Mouse (Mus musculus) embryonic facial prominence, embryonic 13.5 days (tissue): ENCODE results near the gene Edaradd. TPM values are rescaled to one million over a fixed set of nuclear protein-coding genes. Genes with fewer than 3 reads are reported as not detected.
A peak's percentile ranks its signal among the peaks of the same experiment; 100 is the strongest.

Source experiments
- ATAC-seq: fragments of 200-750 bp; cut with Nextera tagmentation; 2 replicates; pipeline ENCODE4 v1.8.0; 2017; ENCODE audit warnings: low read depth; ENCODE audit not compliant: insufficient number of reproducible peaks, insufficient read depth, low FRiP score, low TSS enrichment
- H3K27ac ChIP-seq: fragments of 300-500 bp; sonication (generic); 2 replicates; pipeline ENCODE4 v1.5.1; 2015; ENCODE audit warnings: moderate library complexity, mild to moderate bottlenecking, inconsistent platforms
- H3K27me3 ChIP-seq: fragments of 300-500 bp; sonication (generic); 2 replicates; pipeline ENCODE4 v1.6.1; 2015; ENCODE audit warnings: mild to moderate bottlenecking, inconsistent platforms
- H3K36me3 ChIP-seq: fragments of 300-500 bp; sonication (generic); 2 replicates; pipeline ENCODE4 v1.6.1; 2015; ENCODE audit warnings: mild to moderate bottlenecking, inconsistent platforms
- H3K4me1 ChIP-seq: fragments of 300-500 bp; sonication (generic); 2 replicates; pipeline ENCODE4 v1.6.1; 2015; ENCODE audit warnings: inconsistent platforms
- H3K4me2 ChIP-seq: fragments of 300-500 bp; sonication (generic); 2 replicates; pipeline ENCODE4 v1.6.1; 2015; ENCODE audit warnings: moderate library complexity, mild to moderate bottlenecking, inconsistent platforms
- H3K4me3 ChIP-seq: fragments of 300-500 bp; sonication (generic); 2 replicates; pipeline ENCODE4 v1.5.1; 2015; ENCODE audit warnings: mild to moderate bottlenecking, inconsistent platforms
- H3K9ac ChIP-seq: fragments of 300-500 bp; sonication (generic); 2 replicates; pipeline ENCODE4 v1.6.1; 2015; ENCODE audit warnings: mild to moderate bottlenecking, inconsistent platforms
- H3K9me3 ChIP-seq: fragments of 300-500 bp; sonication (generic); 2 replicates; pipeline ENCODE4 v1.6.1; 2016; ENCODE audit warnings: inconsistent platforms
- WGBS: fragments of 180-500 bp; shearing (Covaris S2); methylation state at CpG from one replicate; pipeline ENCODE4 v1.1.7; 2015; ENCODE audit warnings: mixed read lengths; 5-methylcytosine and 5-hydroxymethylcytosine counted together
- polyA plus RNA-seq: library from polyadenylated mRNA; unstranded; fragments of >200 nt; fragmentation: Nextera tagmentation; extraction: Ambion mirVana; gene quantifications from 2 replicates; pipeline ENCODE4 v1.2.1, GENCODE M21; 2015

The Edaradd gene
- 5.2 and 5.8 TPM in 2 replicates for polyA plus RNA-seq

DNA sequence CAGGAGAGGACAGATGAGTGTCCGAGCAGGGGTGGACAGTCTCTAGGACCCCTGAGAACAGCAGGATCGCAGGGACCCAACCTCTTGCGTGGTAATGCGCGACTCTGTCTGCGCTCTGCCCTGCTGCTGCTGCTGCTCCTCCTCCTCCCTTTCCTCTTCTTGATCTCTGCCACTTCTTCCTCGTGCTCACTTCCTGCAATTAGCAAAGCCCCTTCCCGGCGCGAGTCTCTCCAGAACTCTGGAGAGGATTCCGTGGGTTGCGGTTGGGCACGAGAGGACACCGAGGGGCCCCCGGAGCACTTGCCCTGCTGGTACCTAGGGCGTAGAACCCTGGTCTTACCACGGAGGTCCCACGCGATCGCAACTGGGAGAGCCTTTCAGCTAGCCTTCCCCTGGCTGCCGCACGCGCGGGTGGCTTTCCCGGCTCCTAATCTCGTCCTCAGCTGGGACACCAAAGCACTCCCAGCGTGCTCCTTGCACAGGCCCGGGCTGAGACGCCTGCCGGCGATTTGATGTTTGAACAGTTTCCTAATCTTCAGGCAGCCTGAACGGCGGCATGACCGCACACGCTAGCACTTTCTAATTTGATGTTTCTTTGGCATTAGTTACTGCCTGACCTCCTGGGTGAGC, at the start of gene Edaradd:
TSS of gene Edaradd (minus strand) at position 484 of the 630 bp plus-strand sequence.
- Histone ChIP-seq H3K27ac (peak within 1 kb of the TSS; percentile 74), H3K9me3 (no peaks in the 10 kb centered on the region), H3K9ac (peak within 1 kb of the TSS; percentile 75), H3K27me3 (peaks cover 8% of the 10 kb centered on the region; the same call in 1 of the 2 replicates), H3K4me3 (peak within 1 kb of the TSS; percentile 60), H3K4me1 (no peaks in the 10 kb centered on the region), H3K36me3 (no peaks in the 10 kb centered on the region), H3K4me2 (peak within 1 kb of the TSS; percentile 93)
- WGBS = under 1% methylated on average over 35 of the region's 35 CpGs
- peak; percentile 52 for ATAC-seq

DNA sequence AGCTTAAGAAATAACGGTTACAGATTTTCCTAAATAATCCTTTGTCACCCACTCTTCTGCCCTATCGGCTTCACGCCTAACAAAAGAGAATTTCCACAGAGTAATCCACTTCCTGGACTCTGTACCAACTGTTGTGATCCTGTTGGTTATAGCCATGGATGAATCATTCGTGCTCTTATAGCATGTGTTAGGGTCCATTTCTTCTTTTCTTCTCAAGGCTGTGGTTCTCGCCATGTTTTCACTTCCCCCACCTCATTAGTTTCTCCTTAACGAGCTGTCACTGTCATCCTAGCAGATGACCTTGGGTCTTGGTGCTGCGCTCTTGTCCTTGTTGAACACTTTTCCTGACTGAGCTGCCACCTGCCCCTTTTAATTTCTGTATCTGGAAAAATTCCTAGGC, 49.5 kb upstream of the Edaradd start:
- Histone ChIP-seq H3K27ac (no peak overlapping the region), H3K9me3 (no peaks in the 10 kb centered on the region), H3K36me3 (no peaks in the 10 kb centered on the region), H3K4me2 (no peak overlapping the region), H3K9ac (no peak overlapping the region), H3K4me1 (peaks cover 8% of the 10 kb centered on the region), H3K27me3 (peaks cover 6% of the 10 kb centered on the region), H3K4me3 (no peak overlapping the region)
- 85% methylated on average over 7 of the region's 7 CpGs for WGBS
- no peak for ATAC-seq

DNA sequence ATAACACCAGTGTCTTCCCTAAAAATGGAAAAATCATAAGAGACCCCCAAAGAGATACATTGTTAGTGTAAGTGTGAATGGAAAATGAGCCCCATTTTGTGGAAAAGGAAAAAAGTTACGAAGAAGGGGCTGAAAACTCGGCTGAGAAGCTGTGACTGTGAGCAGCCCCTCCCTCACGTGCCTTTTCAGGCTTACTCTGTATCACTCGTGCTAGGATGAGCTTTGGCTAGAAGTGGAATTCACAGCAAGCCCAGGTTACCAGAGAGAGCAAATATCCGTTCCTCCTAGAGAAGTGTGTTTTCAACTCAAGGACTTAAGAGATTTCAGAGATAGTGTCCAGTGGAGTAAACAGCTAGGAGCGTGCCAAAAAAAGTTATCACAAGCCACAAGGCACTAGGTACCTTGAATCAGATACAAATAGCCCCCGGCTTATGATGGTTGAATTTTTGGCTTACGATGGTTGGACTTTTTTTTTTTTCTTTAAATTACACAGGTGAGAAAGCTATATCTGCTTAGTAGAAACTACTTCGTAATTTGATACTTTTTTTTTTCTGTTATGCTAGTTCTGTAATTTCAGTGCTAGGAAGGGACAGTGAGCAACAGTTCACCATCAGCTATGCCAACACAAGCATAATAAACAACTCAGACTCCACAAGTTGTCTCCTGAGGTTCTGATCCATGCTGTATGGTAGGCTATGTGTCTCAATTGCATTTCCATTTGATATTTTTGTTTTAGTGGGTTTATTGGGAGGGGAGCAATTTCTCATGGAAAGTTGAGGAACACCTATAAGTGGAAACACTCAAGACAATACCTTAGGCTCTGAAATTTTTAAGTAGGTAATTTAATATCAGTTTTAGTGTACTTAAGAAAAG, 48.6 kb upstream of the Edaradd start:
- no peak overlapping the region for H3K27ac ChIP-seq
- 61% methylated on average over 9 of the region's 9 CpGs for WGBS

DNA sequence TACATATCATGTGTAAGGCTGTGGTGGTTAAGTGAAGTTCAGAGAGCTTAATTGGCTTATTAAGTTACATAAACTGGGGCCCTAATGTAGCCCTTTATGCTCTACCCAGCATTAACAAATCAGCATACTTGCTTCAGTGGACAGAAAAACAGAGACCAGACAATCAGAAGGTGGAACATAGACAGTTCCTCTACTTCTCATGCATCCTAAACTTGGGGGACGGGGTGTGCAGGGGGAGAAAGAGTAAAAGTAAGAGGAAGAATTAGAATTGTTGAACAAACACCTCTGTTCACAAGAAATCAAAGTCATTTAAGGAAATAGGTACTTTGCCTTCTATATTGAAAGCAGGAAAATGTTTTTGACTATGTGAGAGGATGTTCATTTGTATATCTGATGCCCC, 47.7 kb upstream of the Edaradd start:
- Histone ChIP-seq H3K9me3 (no peaks in the 10 kb centered on the region), H3K36me3 (no peaks in the 10 kb centered on the region), H3K4me3 (no peak overlapping the region), H3K9ac (no peak overlapping the region), H3K27ac (no peak overlapping the region), H3K4me1 (peaks cover 8% of the 10 kb centered on the region), H3K4me2 (no peak overlapping the region), H3K27me3 (peaks cover 6% of the 10 kb centered on the region)
- ATAC-seq = no peak
- WGBS = 74% methylated on average over 1 of the region's 1 CpGs

More for the DNA sequence above, 48.6 kb upstream of the Edaradd start:
- Histone ChIP-seq H3K4me1 (peaks cover 8% of the 10 kb centered on the region), H3K36me3 (no peaks in the 10 kb centered on the region), H3K27me3 (peaks cover 6% of the 10 kb centered on the region), H3K4me3 (no peak overlapping the region), H3K9ac (no peak overlapping the region), H3K9me3 (no peaks in the 10 kb centered on the region), H3K4me2 (no peak overlapping the region)
- ATAC-seq = no peak

DNA sequence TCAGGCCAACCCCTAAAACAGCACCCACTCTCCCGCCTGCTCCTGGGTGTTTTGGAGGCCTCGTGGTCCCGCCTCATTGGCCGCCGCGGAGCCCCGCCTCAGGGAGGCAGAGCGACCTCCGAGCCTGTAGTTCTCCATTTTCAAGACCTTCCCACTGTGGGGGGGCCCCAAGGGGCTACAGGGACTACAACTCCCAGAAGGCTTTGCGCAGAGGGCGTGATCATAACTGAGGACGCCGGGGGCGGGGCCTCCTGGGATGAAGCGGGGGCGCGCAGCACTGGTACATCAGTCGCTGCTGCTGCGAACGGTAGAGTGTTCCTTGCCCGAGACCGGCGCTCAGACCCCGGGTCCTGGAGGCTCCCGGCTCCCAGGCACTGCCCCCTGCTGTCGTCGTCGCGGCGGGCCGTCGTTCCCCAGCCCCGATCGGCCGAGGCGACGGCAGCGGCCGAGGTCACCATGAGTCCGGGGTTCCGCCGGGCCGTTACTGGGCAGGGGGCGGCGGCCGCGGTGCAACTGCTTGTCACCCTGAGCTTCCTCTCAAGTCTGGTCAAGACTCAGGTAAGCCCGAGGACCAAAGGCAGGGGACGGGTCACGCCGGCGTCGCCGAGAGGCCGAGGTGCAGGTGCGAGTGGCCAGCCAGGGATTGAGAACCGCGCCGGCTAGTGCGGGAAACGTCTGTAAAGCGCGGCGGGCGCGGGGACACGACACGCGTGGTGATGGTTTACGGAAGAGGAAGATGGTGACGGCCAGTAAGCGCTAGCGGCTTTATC, 45.6 kb upstream of the Edaradd start, which contains the start of gene Ero1lb:
TSS of gene Ero1lb (plus strand) at position 254 of the 770 bp plus-strand sequence.
- peak; percentile 99 for ATAC-seq
- Histone ChIP-seq H3K9ac (peak within 1 kb of the TSS; percentile 82), H3K27ac (no peak within 1 kb of the TSS), H3K4me2 (peak within 1 kb of the TSS; percentile 90), H3K9me3 (no peaks in the 10 kb centered on the region), H3K4me3 (peak within 1 kb of the TSS; percentile 80), H3K4me1 (peaks cover 8% of the 10 kb centered on the region), H3K36me3 (no peaks in the 10 kb centered on the region), H3K27me3 (peaks cover 6% of the 10 kb centered on the region)
- under 1% methylated on average over 73 of the region's 73 CpGs for WGBS

DNA sequence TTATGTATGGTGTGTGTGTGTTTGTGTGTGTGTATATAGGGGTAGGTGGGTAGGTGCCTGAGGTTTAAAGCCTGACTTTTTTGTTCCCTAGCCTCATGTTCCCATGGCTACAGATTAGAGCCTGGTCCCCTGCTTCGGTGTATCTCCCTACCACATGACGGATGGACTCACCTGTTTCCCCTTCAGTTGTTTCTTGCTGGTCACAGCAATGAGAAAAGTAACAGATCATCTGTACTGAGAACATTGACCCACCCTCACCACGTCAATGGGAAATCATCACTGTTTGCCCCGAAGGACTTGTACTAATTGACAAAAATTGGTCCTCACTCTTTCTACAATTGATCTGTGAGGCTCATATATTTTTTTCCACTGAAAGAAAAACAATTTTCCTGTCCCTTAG, 42.0 kb upstream of the Edaradd start:
- ATAC-seq = no peak
- H3K9me3 ChIP-seq = no peaks in the 10 kb centered on the region
- no peak overlapping the region for H3K27ac ChIP-seq
- H3K36me3 ChIP-seq = no peaks in the 10 kb centered on the region
- 73% methylated on average over 4 of the region's 4 CpGs for WGBS
- peaks cover 8% of the 10 kb centered on the region for H3K4me1 ChIP-seq
- no peak overlapping the region for H3K9ac ChIP-seq
- no peak overlapping the region for H3K4me2 ChIP-seq
- peaks cover 6% of the 10 kb centered on the region for H3K27me3 ChIP-seq
- H3K4me3 ChIP-seq = no peak overlapping the region

DNA sequence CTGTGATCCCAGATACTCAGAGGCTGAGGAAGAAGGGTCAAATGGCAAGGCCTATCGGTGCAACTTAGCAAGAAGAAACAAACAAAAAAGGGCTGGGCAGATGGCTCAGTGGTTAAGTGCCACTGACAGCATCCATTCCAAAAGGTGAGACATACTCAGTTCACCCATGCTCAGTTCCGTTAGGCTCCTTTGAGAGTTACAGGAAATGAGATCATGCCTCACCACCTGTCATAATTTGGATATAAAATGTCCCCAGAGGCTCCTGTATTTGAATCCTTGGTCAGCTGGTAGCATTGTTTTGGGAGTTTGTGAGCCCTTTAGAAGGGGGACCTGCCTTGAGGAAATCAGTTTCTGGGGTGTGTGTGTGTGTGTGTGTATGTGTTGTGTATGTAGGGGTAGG, 41.5 kb upstream of the Edaradd start:
- H3K27ac ChIP-seq = no peak overlapping the region
- ATAC-seq = no peak
- no peaks in the 10 kb centered on the region for H3K36me3 ChIP-seq
- no peak overlapping the region for H3K4me2 ChIP-seq
- H3K9me3 ChIP-seq = no peaks in the 10 kb centered on the region
- 73% methylated on average over 2 of the region's 2 CpGs for WGBS
- no peak overlapping the region for H3K4me3 ChIP-seq
- H3K9ac ChIP-seq = no peak overlapping the region
- H3K27me3 ChIP-seq = peaks cover 5% of the 10 kb centered on the region
- peaks cover 6% of the 10 kb centered on the region for H3K4me1 ChIP-seq

DNA sequence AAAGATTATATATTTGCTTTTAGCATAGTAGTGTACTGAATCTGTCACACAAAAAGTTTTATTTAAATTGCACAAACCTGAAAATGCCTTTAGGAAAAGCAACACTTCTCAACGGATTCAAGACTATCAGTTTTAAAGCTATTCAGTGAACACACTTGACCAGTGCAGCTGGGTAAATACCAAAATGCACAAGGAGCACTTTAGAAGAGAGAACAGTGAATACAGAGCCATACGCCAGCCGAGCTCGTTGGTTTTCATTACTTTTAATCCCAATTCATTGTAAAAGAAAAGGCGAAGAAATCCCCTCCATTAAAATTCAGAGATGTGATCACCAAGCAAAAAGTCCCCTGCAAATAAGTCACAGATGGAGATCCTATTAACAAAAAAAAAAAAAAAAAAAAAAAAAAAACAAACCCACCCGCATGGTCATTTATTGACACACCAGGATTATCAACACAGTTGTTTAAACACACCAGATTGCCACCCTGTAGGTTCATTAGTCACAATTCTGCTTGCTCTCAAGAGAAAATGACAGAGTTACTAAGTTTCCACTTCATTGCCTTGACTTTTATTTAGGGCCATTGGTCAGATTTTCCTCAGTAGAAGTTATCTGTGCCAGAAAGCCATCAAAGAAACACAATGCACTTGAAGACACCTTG, 39.4 kb upstream of the Edaradd start:
- no peak overlapping the region for H3K4me2 ChIP-seq
- H3K27me3 ChIP-seq = no peaks in the 10 kb centered on the region; the same call in 1 of the 2 replicates
- no peaks in the 10 kb centered on the region for H3K36me3 ChIP-seq
- no peak for ATAC-seq
- no peaks in the 10 kb centered on the region for H3K9me3 ChIP-seq
- H3K4me3 ChIP-seq = no peak overlapping the region
- WGBS = 67% methylated on average over 6 of the region's 6 CpGs
- no peak overlapping the region for H3K27ac ChIP-seq
- H3K9ac ChIP-seq = no peak overlapping the region
- H3K4me1 ChIP-seq = no peaks in the 10 kb centered on the region

DNA sequence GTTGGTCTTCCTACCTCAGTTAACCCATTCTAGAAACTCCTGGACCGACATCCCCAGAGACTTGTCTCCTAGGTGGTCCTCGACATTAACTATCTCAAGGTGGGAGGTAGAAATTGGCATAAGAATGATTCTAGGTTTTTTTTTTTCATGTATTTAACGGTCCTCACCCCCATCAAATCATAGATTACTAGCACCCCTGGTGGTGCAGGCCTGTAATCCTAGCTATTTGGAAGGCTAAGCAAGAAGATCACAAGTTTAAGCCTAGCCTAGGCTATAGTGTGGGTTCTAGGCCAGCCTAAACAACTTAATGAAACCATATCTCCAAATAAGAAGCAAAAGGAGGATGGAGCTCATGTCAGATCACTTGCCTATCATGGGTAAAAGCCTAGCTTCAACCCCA, 38.8 kb upstream of the Edaradd start:
- WGBS = 53% methylated on average over 3 of the region's 3 CpGs
- Histone ChIP-seq H3K4me1 (no peaks in the 10 kb centered on the region), H3K4me3 (no peak overlapping the region), H3K9ac (no peak overlapping the region), H3K36me3 (no peaks in the 10 kb centered on the region), H3K27me3 (no peaks in the 10 kb centered on the region; the same call in 1 of the 2 replicates), H3K27ac (no peak overlapping the region), H3K4me2 (no peak overlapping the region), H3K9me3 (no peaks in the 10 kb centered on the region)
- ATAC-seq = no peak

DNA sequence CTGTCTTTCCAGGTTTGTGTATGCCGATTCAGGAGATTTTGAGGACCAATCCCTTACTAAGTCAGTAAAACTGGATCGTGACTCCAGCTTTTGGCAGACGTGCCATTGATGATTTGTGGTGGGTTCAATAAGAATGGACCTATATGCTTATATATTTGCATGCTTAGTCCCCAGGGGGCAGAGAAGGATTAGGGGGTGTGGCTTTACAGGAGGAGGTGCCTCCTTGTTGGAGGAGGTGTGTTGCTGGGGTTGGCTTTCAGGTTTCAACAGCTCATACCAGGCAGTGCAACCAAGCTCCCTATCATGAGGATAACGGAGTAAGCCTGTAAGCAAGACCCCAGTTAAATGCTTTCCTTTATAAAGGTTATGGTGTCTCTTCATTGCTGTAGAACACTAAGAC, 34.0 kb upstream of the Edaradd start:
- ATAC-seq = no peak
- no peak overlapping the region for H3K9ac ChIP-seq
- 56% methylated on average over 4 of the region's 4 CpGs for whole genome bisulfite sequencing

More for the DNA sequence above, 34.0 kb upstream of the Edaradd start:
- Histone ChIP-seq H3K4me1 (no peaks in the 10 kb centered on the region), H3K9me3 (no peaks in the 10 kb centered on the region), H3K36me3 (no peaks in the 10 kb centered on the region), H3K27ac (no peak overlapping the region), H3K27me3 (no peaks in the 10 kb centered on the region; the same call in 1 of the 2 replicates), H3K4me2 (no peak overlapping the region), H3K4me3 (no peak overlapping the region)
